Mouse (Mus musculus) neural tube, embryonic 14.5 days (tissue): ENCODE data around the gene Myh8. TPM values are rescaled to one million over a fixed set of nuclear protein-coding genes. Genes with fewer than 3 reads are reported as not detected.
A peak's percentile ranks its signal among the peaks of the same experiment; 100 is the strongest.

Experiments used
- ATAC-seq: fragments of 200-750 bp; cut with Nextera tagmentation; 2 replicates; pipeline ENCODE4 v1.8.0; 2017; ENCODE audit warnings: low read depth, mild to moderate bottlenecking, moderate TSS enrichment, moderate library complexity
- H3K27ac ChIP-seq: fragments of 300-500 bp; sonication (generic); 2 replicates; pipeline ENCODE4 v1.5.1; 2014; ENCODE audit warnings: low read depth, mild to moderate bottlenecking, control low read depth, low read length, moderate library complexity, mixed read lengths
- H3K27me3 ChIP-seq: fragments of 300-500 bp; sonication (generic); 2 replicates; pipeline ENCODE4 v1.6.1; 2014; ENCODE audit warnings: low read length; ENCODE audit not compliant: control insufficient read depth, insufficient read depth
- H3K36me3 ChIP-seq: fragments of 300-500 bp; sonication (generic); 2 replicates; pipeline ENCODE4 v1.6.1; 2014; ENCODE audit warnings: low read length, mixed read lengths; ENCODE audit not compliant: control insufficient read depth, insufficient read depth
- H3K4me1 ChIP-seq: fragments of 300-500 bp; sonication (generic); 2 replicates; pipeline ENCODE4 v1.6.1; 2014; ENCODE audit warnings: low read length; ENCODE audit not compliant: control insufficient read depth, insufficient read depth
- H3K4me2 ChIP-seq: fragments of 300-500 bp; sonication (generic); 2 replicates; pipeline ENCODE4 v1.6.1; 2014; ENCODE audit warnings: mild to moderate bottlenecking, low read depth, low read length, control low read depth
- H3K4me3 ChIP-seq: fragments of 300-500 bp; sonication (generic); 2 replicates; pipeline ENCODE4 v1.5.1; 2014; ENCODE audit warnings: low read depth, low read length, control low read depth, mixed read lengths
- H3K9ac ChIP-seq: fragments of 300-500 bp; sonication (generic); replicated peaks from 2 replicates; pipeline ENCODE4 v1.6.1; 2014; ENCODE audit warnings: low read depth, mild to moderate bottlenecking, control low read depth, low read length, mixed read lengths
- H3K9me3 ChIP-seq: fragments of 300-500 bp; sonication (generic); 2 replicates; pipeline ENCODE4 v1.6.1; 2016; ENCODE audit warnings: low read length; ENCODE audit not compliant: control insufficient read depth
- WGBS: fragments of 180-500 bp; shearing (Covaris S2); extraction: QIAGEN DNeasy Blood & Tissue Kit; methylation state at CpG from one replicate; pipeline ENCODE4 v1.1.7; 2014; 5-methylcytosine and 5-hydroxymethylcytosine counted together
- polyA plus RNA-seq: library from polyadenylated mRNA; unstranded; fragments of >200 nt; fragmentation: Nextera tagmentation; extraction: Ambion mirVana; gene quantifications from 2 replicates; pipeline ENCODE4 v1.2.1, GENCODE M21; 2014

Myh8 gene
- polyA plus RNA-seq, 1 experiment from 2014 or later: 1.0 TPM

- Histone ChIP-seq H3K27me3 (no peaks in the 10 kb centered on the region), H3K9me3 (no peaks in the 10 kb centered on the region), H3K9ac (no peak overlapping the region), H3K4me3 (no peak overlapping the region), H3K4me1 (no peaks in the 10 kb centered on the region), H3K27ac (no peak overlapping the region), H3K36me3 (no peaks in the 10 kb centered on the region), H3K4me2 (no peak overlapping the region)
- ATAC-seq: peak; percentile 74
- 55% methylated on average over 14 of the region's 14 CpGs for WGBS
Observed at GRCm38 (mm10) chr11:67350153-67350768, 73.3 kb downstream of the Myh8 start.

- 67% methylated on average over 4 of the region's 4 CpGs for WGBS
- H3K4me1 ChIP-seq: no peaks in the 10 kb centered on the region
Observed at GRCm38 (mm10) chr11:67353011-67353410, 76.1 kb downstream of the Myh8 start.

GRCm38 (mm10) chr11:67358031-67358430 lies 81.1 kb downstream of the Myh8 start:
- Histone ChIP-seq H3K9ac (no peak overlapping the region), H3K27ac (no peak overlapping the region), H3K4me3 (no peak overlapping the region), H3K4me2 (no peak overlapping the region), H3K9me3 (no peaks in the 10 kb centered on the region), H3K4me1 (no peaks in the 10 kb centered on the region), H3K36me3 (no peaks in the 10 kb centered on the region), H3K27me3 (no peaks in the 10 kb centered on the region)
- ATAC-seq: no peak
- 79% methylated on average over 10 of the region's 10 CpGs for WGBS

More at GRCm38 (mm10) chr11:67353011-67353410, 76.1 kb downstream of the Myh8 start:
- H3K36me3 ChIP-seq: no peaks in the 10 kb centered on the region
- no peaks in the 10 kb centered on the region for H3K9me3 ChIP-seq
- no peak overlapping the region for H3K9ac ChIP-seq
- no peak overlapping the region for H3K4me2 ChIP-seq
- no peak overlapping the region for H3K4me3 ChIP-seq
- H3K27me3 ChIP-seq: no peaks in the 10 kb centered on the region
- H3K27ac ChIP-seq: no peak overlapping the region
- ATAC-seq: no peak

Other genes with a start within 250 kb of the Myh8 start
- gene Adprm, start 224.5 kb upstream of the Myh8 start, polyA plus RNA-seq: 34.5 and 35.1 TPM in 2 replicates
- 14.4 and 15.7 TPM in 2 replicates for gene Sco1, start 224.5 kb upstream of the Myh8 start, polyA plus RNA-seq
- gene Myh3, start 198.8 kb upstream of the Myh8 start, polyA plus RNA-seq: 0.48 and 1.6 TPM in 2 replicates
- gene Myh2, start 106.1 kb upstream of the Myh8 start, polyA plus RNA-seq: 0.22 and 0.33 TPM in 2 replicates
- 0.03 and 0.12 TPM in 2 replicates for gene Myh1, start 77.1 kb upstream of the Myh8 start, polyA plus RNA-seq
- 0.03 TPM in 1 of 2 replicates, not detected in the other for gene Myh4, start 39.1 kb upstream of the Myh8 start, polyA plus RNA-seq
- gene Myh13, start 44.5 kb downstream of the Myh8 start, polyA plus RNA-seq: 0.04 and 0.20 TPM in 2 replicates
- 17.9 and 22.1 TPM in 2 replicates for gene Gas7, start 178.3 kb downstream of the Myh8 start, polyA plus RNA-seq